Mouse (Mus musculus): Measurements from ENCODE around the gene Ankrd52. TPM values are rescaled to one million over a fixed set of nuclear protein-coding genes. Genes with fewer than 3 reads are reported as not detected.

Ankrd52 gene
- polyA plus RNA-seq (2012; rRNA removed; ENCODE audit: low replicate concordance), result 11.3 and 18.5 TPM in 2 replicates

DNA sequence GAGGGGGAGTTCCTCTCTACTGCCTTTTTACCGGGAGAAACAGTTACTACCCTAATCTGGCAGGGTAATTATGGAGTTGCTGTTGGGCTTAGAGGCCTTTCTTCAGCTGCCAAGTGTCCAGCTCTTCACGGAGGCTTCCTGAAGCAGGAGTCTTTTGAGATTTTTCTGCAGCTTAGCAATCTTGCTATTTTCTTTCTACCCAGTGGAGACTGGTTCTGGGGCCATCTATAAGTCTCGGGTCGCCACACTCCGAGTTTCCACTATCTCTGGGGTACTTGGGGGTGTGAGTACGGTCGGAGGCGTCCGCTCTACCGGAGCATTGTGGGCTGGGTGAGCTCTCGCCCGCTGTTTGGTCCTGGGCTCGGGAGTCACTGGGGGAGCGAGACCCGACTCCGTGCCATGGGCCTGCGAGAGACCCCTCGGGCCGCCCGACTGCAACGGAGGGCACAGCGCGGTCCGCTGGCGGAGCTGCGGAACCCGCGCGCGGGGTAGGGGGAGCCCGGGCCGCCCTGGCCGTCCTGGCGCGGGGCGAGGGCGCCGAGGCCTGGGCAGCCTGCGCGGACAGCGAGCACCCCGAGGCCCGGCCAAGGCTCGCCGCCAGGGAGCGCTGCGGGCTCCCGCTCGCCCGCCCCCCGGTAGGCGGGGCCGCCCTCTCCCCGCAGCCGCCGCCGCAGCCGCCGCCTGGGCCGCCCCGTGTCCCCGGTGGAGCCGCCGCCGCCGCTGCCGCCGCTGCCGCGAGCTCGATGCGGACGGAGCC is at the start of gene Ankrd52:
TSS of gene Ankrd52 (plus strand) at position 661 of the 757 bp plus-strand sequence.

DNA sequence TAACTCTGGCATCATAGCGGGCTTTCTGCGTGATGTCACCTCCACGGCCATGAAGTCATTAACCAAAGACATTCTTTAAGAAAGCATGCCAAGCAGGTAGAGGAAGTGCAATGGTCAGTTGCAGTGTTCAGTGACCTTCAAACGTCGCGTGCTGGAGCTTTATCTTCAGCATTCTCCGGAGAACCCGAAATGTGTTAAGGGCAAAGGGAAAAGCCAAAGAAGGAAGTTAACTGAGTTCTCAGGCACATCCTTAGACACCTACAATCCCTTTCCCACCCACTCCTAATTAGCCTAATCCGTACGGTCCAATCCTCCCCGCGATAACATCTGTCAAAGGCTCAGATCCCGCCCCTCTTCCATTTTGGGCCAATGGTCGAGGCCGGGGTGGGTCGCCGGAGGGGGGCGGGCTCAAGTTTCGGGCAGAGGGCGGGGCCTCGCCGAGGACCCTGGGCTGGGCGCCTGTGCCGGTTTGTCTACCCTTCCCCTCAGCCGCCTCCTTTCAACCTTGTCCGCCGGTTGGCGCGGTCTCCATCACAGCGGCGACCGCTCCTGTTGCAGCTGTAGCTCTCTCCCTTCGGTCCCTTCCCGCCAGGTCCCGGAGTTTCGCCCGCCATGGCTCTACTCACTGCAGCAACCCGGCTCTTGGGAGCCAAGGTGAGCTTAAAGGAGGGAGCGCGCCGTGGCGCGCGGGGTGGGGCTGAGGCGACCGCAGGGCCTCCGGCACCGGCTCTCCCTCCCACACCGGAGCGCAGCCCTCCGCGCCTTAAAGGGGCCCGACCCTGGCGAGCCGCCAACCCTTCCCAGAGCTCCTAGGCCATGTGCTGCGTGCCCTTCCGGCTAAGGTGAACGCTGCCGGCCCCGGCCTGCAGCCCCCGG is 39.4 kb upstream of the Ankrd52 start, which contains the start of gene Cs:
TSS of gene Cs (plus strand) at position 429 of the 876 bp plus-strand sequence.

DNA sequence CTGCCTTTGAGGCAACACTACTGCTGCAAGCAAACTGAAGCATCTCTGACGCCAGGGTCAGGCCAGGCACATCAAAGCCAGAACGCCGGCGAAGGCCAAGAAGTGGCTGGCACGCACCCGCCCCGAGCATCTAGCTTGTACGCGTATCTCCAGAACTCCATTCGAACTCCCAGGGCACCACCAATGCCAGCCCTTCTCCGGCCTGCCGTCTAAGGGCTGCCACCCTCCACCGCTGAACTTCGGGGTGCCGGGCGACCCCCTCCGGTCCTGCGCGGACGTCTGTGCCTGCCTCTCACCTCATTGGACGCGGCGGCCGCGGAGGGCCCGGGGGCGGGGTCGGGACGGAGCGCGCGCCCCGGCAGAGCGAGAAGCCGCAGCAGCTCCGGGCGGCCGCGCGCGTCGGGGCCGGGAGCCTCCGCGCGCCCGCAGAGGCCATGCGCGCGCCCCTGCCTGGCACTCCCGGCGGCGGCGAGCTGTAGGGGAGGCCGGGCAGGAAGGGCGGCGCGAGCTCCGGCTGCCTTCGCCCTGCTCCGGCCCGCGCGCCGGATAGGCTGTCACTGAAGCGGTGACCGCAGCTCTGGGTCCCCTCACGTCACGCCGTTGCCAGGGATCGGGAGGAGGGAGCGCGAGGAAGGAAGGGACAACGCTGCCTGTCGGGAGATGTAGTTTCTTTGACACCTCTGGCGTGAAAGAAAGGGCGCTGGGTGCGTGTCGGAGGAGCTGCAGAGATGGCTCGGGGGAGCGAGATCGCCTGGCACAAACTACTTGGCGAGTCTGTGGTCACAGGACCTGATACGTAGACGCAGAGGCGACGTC is 8.3 kb upstream of the Ankrd52 start, which contains the start of gene Coq10a:
TSS of gene Coq10a (minus strand) at position 596 of the 816 bp plus-strand sequence.

DNA sequence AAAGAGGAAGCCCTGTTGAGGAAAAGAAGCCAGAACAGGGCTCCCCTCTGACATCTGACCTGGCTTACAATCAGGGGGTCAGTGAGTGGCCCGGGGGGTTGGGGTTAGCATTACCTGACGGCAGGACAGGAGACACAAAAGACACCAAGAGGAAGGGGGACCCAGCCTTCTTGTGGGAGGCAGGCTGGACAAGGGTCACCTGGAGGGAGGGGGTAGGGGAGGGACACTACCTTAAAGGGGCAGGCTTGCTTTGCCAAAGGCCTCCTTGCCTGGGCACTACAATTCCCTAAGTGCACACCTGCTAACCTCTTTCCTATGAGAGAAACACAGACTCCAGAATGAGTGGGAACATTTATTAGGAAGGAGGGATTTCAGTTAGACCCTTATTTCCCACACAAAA is 24.1 kb downstream of the Ankrd52 start, which contains the start of gene Slc39a5:
TSS of gene Slc39a5 (minus strand) at position 174 of the 400 bp plus-strand sequence.

DNA sequence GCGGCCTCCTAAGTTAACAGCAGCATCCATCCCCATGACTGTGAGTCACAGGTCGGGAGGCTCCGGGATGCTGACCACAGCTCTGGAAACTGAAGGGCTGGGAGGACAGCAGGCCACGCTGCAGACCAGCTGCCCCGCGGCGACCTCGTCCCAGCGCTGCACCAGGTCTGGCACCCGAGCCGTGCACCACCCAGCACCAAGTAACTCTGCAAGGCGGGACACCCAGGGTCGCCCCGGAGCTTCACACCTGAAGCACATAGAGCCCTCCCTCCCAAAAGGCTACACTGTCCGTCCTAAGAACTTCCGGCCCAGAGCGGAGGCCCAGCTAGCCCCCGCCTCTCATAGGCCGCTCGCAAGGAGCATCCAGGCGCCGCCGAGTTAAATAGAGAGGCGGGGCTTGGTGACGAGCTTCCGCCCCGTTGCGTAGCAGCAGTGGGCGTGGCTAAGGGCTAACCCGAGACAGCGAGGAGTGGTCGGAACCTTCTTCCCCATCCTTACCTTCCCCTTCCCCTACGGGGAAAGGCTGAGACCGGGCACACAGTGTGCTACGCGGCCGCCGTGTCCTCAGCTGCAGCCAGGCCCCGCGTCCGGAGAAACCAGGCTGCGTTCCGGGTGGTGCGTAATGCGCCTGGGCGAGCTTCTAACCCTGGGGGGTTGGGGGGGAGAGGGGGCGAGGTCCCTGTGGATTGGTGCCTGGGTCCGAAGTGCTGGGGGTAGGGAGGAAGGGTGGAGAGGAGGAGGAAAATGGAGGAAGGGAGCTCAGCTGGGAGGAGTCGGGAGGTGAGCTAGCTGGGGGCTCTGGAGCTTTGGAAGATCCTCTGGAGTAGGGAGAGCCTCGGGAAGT is 34.5 kb downstream of the Ankrd52 start, which contains the start of the genes Nabp2 and Rnf41:
TSS of gene Nabp2 (minus strand) at position 282 of the 844 bp plus-strand sequence.
TSS of gene Rnf41 (plus strand) at position 447 of the 844 bp plus-strand sequence.

Other genes starting within 250 kb of the Ankrd52 start
- gene Rbms2, start 196.8 kb upstream of the Ankrd52 start, polyA plus RNA-seq (2012; rRNA removed; ENCODE audit: low replicate concordance), result 38.0 and 39.4 TPM in 2 replicates
- 8.7 and 12.3 TPM in 2 replicates for gene Gls2, start 182.7 kb upstream of the Ankrd52 start, polyA plus RNA-seq (2012; rRNA removed; ENCODE audit: low replicate concordance)
- 8.0 and 8.8 TPM in 2 replicates for gene Spryd4, start 165.3 kb upstream of the Ankrd52 start, polyA plus RNA-seq (2012; rRNA removed; ENCODE audit: low replicate concordance)
- gene Mip, start 151.3 kb upstream of the Ankrd52 start, polyA plus RNA-seq (2012; rRNA removed; ENCODE audit: low replicate concordance), result not detected in 2 replicates
- gene Timeless, start 145.1 kb upstream of the Ankrd52 start, polyA plus RNA-seq (2012; rRNA removed; ENCODE audit: low replicate concordance), result 1.1 and 1.8 TPM in 2 replicates
- gene Apon, start 123.0 kb upstream of the Ankrd52 start, polyA plus RNA-seq (2012; rRNA removed; ENCODE audit: low replicate concordance), result not detected in 2 replicates
- gene Apof, start 108.4 kb upstream of the Ankrd52 start, polyA plus RNA-seq (2012; rRNA removed; ENCODE audit: low replicate concordance), result 0.07 TPM in 1 of 2 replicates, not detected in the other
- gene Stat2, start 106.6 kb upstream of the Ankrd52 start, polyA plus RNA-seq (2012; rRNA removed; ENCODE audit: low replicate concordance), result 14.9 and 17.8 TPM in 2 replicates
- 0.09 TPM in 1 of 2 replicates, not detected in the other for gene Il23a, start 78.4 kb upstream of the Ankrd52 start, polyA plus RNA-seq (2012; rRNA removed; ENCODE audit: low replicate concordance)
- gene Pan2, start 73.8 kb upstream of the Ankrd52 start, polyA plus RNA-seq (2012; rRNA removed; ENCODE audit: low replicate concordance), result 11.9 and 15.5 TPM in 2 replicates
- gene Cnpy2, start 54.7 kb upstream of the Ankrd52 start, polyA plus RNA-seq (2012; rRNA removed; ENCODE audit: low replicate concordance), result 19.5 and 28.4 TPM in 2 replicates
- 297 and 431 TPM in 2 replicates for gene Cs, start 39.4 kb upstream of the Ankrd52 start, polyA plus RNA-seq (2012; rRNA removed; ENCODE audit: low replicate concordance)
- gene Coq10a, start 8.1 kb upstream of the Ankrd52 start, polyA plus RNA-seq (2012; rRNA removed; ENCODE audit: low replicate concordance), result 16.2 and 26.7 TPM in 2 replicates
- gene Slc39a5, start 24.1 kb downstream of the Ankrd52 start, polyA plus RNA-seq (2012; rRNA removed; ENCODE audit: low replicate concordance), result 340 and 495 TPM in 2 replicates
- gene Nabp2, start 34.4 kb downstream of the Ankrd52 start, polyA plus RNA-seq (2012; rRNA removed; ENCODE audit: low replicate concordance), result 23.4 and 29.3 TPM in 2 replicates
- gene Rnf41, start 34.5 kb downstream of the Ankrd52 start, polyA plus RNA-seq (2012; rRNA removed; ENCODE audit: low replicate concordance), result 10.0 and 17.7 TPM in 2 replicates
- gene Smarcc2, start 82.1 kb downstream of the Ankrd52 start, polyA plus RNA-seq (2012; rRNA removed; ENCODE audit: low replicate concordance), result 59.9 and 73.0 TPM in 2 replicates
- 505 and 720 TPM in 2 replicates for gene Myl6, start 117.0 kb downstream of the Ankrd52 start, polyA plus RNA-seq (2012; rRNA removed; ENCODE audit: low replicate concordance)
- 1.4 and 1.8 TPM in 2 replicates for gene Myl6b, start 121.6 kb downstream of the Ankrd52 start, polyA plus RNA-seq (2012; rRNA removed; ENCODE audit: low replicate concordance)
- gene Esyt1, start 148.8 kb downstream of the Ankrd52 start, polyA plus RNA-seq (2012; rRNA removed; ENCODE audit: low replicate concordance), result 22.7 and 25.3 TPM in 2 replicates
- gene Zc3h10, start 170.7 kb downstream of the Ankrd52 start, polyA plus RNA-seq (2012; rRNA removed; ENCODE audit: low replicate concordance), result 12.1 and 13.9 TPM in 2 replicates
- gene Rpl41, start 172.2 kb downstream of the Ankrd52 start, polyA plus RNA-seq (2012; rRNA removed; ENCODE audit: low replicate concordance), result 1,592 and 1,915 TPM in 2 replicates
- 4.9 and 9.0 TPM in 2 replicates for gene Pa2g4, start 188.9 kb downstream of the Ankrd52 start, polyA plus RNA-seq (2012; rRNA removed; ENCODE audit: low replicate concordance)
- gene Erbb3, start 212.5 kb downstream of the Ankrd52 start, polyA plus RNA-seq (2012; rRNA removed; ENCODE audit: low replicate concordance), result 45.3 and 63.8 TPM in 2 replicates
- 885 and 900 TPM in 2 replicates for gene Rps26, start 249.6 kb downstream of the Ankrd52 start, polyA plus RNA-seq (2012; rRNA removed; ENCODE audit: low replicate concordance)

Measured in duodenum, adult 2 months (tissue).